Mouse (Mus musculus) thymus, postnatal 0 days (tissue): Measurements from ENCODE around the gene Kremen2. TPM values are rescaled to one million over a fixed set of nuclear protein-coding genes. Genes with fewer than 3 reads are reported as not detected.
"Not testable (repeated sequence)": the region's sequence is repeated elsewhere in the genome, so short reads cannot be mapped to it uniquely, and the experiment has no call there.

Experiments used
- DNase-seq: peaks from one replicate; pipeline ENCODE4 v3.0.0-alpha.2; 2015; ENCODE audit warnings: low spot score
- polyA plus RNA-seq: library from polyadenylated mRNA; unstranded; fragments of >200 nt; fragmentation: Nextera tagmentation; extraction: Ambion mirVana; gene quantifications from 2 replicates; pipeline ENCODE4 v1.2.1, GENCODE M21; 2015

Kremen2 gene
- 7.2 and 7.3 TPM in 2 replicates for polyA plus RNA-seq

DNA sequence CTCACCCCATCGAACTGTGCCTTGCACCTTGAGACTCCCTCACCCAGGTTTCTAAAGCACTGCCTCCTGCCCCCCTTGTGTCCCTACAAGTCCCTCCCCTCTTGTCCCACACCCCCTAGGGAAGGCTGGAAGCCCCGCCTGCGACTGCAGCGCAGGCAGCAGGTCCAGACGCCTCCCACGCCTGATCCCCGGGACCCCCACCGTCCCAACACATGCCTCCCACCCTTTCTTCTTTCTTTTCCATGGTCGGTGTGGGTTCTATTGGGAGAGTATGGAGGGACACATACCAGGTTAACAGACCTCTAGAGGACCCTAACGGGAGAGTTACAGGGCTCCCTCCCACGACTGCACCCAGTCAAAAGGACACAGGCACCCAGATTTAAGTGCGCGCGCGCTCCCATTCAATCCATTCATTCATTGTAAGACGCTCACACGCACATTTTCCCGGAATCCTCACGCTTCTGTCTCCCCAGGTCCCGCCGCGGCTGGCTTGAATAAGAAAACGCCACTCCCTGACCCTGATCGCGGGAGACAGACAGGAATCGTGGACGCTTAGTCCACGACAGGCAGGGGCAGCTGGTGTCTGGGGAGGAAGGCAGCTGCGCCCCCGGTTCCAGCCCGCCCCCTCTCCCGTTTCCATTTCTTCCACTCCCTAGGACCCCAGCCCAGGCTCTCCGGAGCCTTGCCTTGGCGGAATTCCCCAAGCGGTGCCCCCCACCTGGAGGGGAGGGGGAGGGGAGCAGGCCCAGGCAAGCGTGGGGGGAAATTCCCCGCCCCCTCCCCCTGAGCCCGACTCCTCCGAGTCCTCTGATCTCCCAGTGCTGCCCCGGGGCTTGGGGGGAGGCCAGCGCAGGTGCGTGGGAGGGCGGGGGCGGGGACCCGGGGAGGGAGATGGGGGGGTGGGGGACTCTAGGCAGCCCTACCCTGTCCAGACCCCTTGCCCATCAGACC lies at the start of gene Kremen2:
Gene Kremen2 (minus strand): TSS at position 533 of the 951 bp plus-strand sequence.
- DNase-seq = peak; percentile 27

DNA sequence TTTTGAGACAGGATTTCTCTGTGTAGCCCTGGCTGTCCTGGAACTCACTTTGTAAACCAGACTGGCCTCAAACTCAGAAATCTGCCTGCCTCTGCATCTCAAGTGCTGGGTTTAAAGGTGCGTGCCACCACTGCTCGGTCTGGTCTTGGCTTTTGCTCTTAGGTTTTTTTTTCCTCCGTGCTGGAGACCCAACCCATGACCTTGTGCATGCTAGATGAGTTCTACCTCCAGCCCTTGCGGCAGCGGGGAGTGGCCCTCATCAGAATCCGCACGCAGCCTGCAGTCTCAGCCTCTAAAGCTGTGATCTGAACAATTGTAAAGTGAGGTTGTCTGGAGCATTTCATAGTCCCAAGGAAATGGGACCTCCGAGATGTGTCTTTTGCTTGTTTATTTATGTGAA lies 49.7 kb upstream of the Kremen2 start:
- no peak for DNase-seq

DNA sequence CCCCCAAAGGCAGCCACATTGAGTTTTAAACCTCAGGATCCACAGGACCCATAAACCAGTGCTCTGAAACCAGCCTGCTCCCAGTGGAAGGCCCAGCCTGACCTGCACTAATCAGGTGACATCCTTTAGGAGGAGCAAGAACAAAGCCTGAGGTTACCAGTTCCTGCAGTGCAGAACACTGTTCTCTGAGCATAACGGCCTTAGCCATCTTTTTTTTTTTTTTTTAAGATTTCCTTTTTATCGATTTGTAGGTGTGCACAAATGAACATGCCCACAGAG lies 45.4 kb upstream of the Kremen2 start:
- peak; percentile 20 for DNase-seq

DNA sequence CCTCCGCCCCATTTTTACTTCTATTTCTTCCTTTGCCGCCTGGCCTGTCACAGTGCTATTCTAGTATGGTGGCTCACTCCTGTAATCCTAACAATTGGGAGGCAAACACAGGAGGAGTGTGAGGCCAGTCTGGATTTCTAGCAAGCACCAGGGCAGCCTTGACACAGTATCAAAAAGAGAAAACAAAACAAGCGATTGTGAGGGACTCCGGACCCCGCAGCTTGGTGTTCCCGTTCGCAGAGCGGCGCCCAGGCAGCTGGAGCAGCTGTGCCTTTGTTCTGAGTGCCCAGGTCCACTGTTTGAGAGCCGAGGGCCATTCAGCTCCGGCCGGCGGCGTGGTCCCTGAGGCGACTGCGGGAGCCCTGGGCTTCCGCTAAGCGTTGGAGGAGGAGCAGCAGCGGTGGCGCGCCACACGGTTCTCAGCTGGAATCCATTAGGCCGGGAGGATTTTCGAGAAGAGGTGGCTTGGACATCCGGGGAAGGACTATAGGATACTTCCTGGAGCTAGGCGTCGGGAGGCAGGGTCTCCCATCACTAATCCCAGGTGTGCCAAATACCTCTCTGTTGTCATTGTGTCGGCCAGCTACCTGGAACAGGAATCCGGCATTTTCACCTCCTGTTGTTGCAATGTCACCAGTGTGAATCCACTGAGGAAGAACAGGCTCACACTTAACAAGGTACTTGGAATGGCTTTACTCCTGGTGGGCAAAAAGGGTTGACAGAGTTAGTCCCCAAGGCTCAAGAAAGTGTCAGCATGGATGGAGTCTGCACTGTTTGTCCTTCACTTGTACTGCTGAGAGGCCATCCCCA lies 44.8 kb upstream of the Kremen2 start, which contains the start of gene Srrm2:
Gene Srrm2 (plus strand): TSS at position 264 of the 810 bp plus-strand sequence.
- DNase-seq = peak; percentile 37

DNA sequence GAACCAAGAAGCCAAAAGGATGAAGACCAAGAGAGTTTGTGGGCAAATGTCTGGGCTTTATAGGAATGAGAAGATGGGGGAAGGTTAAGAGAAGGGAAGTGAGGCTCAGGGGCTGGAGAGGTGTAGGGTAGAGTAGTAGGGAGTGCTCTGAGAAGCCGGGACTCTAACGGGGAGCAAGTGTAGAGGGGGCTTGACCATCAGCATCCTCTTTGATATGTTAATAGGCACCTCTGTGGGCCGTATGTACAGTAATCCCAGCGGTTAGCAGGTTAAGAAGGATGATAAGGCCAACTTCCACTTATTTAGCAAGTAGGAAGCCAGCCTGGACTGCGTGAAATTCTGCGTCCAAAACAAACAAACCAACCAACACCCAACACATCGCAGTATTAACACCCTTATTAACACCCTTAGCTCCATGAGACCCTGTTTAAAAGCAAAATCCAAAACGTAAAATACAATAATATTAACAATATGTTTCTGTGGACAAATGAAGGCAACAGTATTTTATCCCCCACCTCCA lies 44.2 kb upstream of the Kremen2 start:
- DNase-seq = no peak

DNA sequence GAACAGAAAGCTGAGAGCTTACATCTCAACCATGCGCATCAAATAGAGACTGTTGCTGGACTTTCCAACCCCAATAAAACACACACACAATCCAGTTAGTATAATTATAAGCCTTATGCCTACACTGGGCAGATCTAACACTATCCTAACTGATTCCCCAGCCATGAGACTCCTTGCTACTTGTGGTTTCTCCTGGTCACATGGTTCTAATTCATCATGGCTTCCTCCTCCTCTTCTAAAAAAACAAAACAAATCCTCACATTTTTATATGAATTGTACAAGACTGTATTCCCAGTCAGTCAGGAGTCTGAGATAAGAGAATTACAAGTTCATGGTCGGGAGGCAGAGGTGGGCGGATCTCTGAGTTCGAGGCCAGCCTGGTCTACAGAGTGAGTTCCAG lies 43.3 kb upstream of the Kremen2 start:
- no peak for DNase-seq

DNA sequence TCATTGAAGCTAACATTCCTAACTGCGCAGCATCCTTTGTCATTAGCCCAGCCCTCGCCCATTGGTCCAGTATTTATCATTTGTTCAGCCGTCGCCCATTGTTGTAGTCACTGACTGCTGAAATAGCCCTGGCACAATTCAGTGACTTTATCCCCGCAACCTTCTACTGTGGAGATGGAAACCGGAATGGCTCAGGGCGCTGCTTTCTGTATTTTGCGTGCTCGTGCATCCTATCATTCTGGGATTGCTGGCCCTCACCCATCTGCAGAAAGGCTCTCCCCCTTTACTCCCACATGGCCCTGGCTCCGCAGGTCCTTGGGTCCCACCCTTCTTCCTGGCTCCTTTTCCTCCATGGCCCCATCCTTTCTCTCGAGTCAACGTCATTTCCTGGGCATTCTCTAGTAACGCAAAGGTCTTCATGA lies 40.9 kb upstream of the Kremen2 start:
- no peak for DNase-seq

DNA sequence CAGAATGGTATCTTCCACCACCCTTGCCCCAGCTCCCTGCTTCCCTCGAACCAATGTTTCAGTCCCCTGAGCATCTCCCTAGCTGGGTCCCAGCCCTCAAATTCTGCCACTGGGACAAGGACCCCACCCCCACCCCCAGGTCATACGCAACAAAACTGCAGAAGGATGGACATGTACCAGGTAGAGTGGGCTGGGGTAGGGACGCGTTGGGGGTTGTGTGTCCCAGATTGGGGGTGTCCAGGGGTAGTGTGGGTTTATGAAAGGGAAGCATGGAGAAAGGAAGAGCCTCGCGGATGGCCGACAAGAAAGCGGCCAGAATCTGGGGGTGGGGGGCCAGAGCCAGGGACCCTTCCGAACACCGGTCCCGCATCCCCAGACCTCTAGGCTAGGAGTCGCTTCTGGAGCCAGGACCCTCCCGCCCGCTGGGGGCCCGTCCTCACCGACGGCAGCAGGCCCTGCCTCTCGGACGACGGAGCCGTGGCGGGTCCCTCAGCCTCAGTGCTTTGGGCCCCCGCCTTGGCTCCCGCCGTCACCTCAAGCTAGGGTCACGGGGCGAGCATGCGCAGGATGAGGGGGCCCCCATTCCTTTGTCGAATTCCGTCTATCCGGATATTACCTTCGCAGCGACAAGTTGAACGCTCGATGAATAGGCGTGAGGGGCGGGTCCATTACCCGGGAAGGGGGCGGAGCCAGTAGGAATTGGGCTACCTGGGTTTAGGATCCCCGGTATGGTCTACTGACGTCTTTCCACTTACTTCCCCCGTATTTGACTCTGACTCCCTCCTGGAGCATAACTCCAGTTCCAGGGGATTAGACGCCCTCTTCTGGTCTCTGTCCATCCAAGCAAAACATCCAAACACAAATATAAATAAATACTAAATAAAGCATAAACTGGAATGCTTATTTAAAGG lies 40.2 kb upstream of the Kremen2 start, which contains the start of gene Flywch2:
Gene Flywch2 (minus strand): TSS at position 521 of the 911 bp plus-strand sequence.
- peak; percentile 80 for DNase-seq

DNA sequence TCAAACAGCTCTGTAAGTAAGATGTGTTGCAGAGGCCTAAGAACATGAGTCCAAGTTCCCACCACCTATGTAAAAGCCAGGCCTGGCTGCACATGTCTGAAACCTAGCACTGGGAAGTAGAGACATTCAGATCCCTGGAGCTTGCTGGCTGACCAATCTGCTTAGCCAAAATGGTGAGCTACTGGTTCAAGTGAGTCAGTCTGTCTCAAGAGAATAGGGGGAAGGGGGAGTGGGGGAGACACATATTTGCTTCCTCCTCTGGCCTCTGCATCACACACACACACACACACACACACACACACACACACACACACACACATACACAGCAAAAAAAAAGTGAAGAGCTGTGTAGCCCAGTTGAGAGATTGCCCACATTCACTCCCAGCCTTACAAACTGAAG lies 37.7 kb upstream of the Kremen2 start:
- DNase-seq = no peak

DNA sequence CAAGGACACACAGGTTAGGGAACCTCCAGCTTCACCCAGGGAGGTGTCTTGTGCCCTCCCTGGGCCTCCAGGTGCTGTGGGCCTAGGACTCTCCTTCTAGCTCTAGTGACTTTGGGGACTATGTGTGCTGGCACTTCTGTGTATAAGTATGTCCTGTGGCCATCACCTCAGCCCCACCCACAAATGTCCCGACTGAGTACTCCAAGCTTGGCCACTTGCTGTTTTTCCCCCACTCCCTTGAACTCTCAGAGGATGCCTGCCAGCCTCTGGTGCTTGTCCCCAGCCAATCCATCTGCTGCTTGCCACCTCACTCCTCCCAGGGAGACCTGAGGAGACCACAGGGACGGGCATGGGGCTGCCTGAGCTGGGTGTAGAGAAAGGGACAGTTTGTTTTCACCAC lies 32.8 kb upstream of the Kremen2 start:
- DNase-seq = no peak

DNA sequence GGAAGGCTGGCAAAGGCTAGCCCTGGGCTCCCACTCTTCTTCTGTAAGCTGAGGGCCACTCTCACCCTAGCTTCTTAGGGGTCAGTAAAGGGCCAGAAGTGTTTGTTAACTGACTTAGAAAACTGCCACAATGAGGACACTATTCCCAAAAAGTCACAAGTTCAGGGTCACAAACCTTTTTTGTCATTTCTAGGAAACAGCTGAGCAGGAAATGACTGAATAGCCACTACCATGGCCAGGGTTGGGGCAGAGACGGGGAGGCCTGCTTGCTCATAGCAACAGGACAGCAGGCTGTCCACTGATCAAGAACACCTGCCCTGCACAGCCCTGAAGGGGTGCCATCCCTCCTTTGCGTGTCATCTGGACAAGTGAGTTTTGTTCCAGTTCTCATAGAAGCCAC lies 31.5 kb upstream of the Kremen2 start:
- DNase-seq = no peak

DNA sequence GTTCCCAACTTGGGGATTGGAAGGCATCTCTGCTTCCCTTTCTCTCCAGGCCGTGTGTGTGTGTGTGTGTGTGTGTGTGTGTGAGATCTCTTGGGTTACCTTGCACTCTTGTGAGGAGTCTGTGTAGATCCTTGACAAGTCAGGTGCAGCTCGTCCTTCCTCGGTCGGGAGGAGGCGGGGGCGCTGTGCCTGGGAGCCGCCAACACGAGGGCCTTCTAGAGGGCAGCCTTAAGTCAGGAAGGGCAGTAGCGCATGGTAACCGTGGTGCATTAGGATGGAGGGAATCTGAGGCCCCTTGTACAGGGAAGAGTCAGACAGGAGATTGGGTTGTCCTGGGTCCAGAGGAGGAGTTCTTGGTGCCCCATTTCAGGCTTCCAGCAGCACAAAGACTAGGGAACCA lies 30.6 kb upstream of the Kremen2 start:
- DNase-seq = no peak

DNA sequence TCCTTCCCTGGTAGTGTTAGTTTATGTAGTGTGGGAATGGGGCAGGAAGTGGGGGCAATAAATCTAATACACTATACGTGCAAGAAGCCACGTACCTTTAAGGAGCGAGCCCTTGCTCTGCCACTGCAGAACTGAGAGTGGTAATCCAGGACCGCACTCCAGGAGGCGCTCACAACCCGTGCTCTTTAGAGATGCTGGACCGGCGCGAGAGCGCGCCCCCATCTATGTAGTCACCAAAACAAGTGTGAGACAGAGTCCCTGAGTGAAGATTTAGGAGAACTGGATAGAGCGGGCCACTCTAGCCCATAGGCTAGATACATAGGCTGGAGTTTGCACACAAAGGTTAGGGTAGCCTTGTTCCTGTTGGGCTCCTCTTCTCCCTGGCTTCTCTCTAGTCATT lies 28.5 kb upstream of the Kremen2 start:
- peak; percentile 83 for DNase-seq

DNA sequence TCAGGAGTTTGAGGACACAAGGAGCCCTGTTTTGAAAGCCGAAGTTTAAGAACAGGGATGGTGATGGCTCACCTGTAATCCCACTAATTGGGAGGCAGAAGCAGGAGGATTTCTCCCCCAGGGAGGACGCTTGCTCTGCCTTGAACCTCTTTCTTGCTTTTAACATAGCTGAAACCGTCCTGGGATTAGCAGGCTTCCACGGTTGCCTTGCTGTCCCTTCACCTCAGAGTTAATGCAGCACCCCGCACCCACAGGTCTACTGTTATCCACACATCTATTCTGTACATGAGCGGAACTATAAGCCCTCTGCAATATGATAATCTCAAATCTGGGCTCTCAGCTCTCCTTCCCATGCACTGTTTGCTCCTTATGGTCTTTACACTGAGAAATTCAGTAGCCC lies 28.0 kb upstream of the Kremen2 start:
- no peak for DNase-seq

DNA sequence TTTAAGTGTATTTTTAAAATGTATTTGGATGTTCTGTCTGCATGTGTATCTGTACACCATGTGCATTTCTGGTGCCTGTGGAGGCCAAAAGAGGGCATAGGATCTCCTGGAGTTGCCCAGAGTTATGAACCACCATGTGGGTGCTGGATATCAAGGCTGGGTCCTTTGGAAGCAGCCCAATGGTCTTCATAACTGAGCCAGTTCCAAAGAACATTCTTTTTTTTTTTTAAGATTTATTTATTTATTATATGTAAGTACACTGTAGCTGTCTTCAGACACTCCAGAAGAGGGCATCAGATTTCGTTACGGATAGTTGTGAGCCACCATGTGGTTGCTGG lies 26.6 kb upstream of the Kremen2 start:
- not testable (repeated sequence) for DNase-seq

DNA sequence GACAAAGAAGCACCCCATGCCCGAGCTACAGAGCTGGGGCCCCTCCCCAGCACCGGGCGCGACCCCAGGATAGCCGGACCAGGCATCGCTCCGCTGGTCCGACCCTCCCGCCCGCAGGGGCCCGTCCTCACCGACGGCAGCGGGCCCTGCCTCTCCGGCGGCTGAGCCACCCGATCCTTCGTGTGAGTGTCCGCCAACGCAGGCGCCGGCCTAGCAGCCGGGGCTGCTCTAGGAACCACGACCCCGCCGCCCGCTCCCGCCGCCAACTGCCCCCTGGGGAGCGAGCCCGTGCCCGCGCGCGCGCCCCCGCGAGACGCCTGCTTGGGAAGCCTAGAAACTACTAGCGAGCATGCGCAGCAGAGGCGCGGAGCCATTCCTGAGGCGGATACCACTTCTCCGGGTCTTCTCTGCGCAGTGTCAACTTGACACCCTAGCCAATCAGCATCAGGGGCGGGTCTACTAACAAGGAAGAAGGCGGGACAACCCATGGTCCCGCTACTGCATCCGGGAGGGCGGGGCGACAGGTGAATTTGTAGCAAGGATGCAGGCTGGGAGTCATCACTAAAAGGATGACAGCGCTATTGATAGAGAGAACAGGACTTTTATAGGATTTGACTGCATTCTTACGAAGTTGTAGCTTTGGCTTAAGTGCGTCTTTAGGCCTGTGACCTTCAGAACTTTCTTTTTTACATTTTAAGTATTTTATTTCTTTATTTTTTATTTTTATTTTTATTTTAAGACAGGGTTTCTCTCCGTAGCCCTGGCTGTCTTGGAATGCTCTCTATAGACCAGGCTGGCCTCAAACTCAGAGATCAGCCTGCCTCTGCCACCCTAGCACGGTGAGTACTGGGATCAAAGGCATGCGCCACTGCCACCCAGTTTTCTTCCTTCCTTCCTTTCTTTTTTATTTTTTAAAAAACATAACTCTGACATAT lies 25.9 kb upstream of the Kremen2 start, which contains the start of gene Flywch1:
Gene Flywch1 (minus strand): TSS at position 319 of the 935 bp plus-strand sequence.
- peak; percentile 98 for DNase-seq

DNA sequence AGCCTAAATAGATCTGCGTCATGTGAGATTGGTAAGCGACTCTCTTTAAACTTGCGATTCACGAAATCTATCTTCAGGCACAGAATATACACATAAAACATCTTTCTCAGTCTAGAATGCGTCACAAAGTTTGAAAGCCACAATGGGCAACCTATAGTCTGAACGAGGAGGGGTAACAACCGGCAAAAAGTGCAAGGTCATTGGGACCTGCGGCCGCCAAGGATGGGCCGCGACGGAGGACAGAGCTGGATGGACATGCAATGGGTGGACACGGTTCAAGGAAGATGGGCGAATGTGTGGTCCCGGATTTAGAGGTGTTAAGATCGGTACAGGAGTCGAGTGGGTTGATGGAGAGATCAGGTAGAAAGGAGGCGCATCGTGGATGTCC lies 25.3 kb upstream of the Kremen2 start:
- DNase-seq = no peak

DNA sequence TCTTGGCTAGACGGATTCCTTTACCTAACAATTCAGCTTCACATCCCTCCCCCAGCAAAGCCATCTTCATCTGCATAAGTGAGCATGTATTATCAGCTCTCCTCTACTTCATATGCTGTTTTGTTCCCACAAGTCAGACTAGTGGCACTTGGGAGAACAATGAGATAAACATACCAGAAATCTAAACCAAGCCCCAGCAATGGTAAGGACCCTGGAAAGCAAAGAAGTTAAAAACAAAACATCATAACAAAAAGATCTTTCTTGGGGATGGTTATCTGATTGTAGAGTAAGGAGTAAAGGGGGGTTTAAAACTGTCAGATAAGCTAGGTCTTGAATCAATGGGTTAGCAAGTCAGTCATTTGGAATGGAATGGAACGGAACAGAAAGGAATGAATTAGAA lies 24.9 kb upstream of the Kremen2 start:
- DNase-seq = no peak

DNA sequence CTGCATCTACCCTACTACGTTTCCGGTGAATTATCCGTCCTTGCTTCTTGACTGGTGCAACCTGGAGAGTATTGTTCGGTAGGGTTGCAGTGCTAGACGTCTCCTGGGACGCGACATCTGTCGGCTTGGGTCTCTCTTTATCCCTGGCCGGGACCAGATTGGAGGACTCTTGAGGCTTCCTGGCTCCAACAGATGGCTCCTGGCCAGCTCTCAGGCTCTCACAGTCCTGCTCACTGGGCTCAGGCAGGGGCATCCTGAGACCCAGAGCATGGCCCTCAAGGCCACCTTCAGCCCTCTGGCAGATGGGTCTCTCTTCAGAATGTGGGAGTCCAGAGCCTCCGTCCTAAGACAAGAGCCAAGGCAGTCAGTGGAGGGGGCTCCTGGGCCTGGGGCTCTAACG lies 17.3 kb upstream of the Kremen2 start:
- DNase-seq = no peak

DNA sequence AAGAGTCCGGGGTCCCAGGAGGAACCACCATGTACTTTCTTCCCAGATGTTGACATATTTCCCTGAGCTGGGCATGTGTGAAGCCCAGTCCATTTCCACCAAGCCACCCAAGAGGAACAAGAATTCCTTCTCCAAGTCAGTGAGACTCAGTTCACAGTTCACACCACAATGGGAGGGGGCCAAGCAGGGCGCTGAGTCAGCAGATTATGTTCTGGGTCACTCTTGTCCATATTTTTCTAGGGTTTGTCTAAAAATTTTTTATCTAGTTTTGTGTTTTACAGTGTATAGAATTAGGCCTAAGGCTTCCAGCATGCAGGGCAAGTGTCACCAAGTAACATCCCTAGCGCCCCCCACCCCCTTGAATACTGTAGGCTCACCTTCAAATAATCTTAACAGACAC lies 15.5 kb upstream of the Kremen2 start:
- no peak for DNase-seq
